Mouse (Mus musculus): ENCODE data around the gene Tbcd. TPM values are rescaled to one million over a fixed set of nuclear protein-coding genes. Genes with fewer than 3 reads are reported as not detected.
"Not testable (repeated sequence)": the region's sequence is repeated elsewhere in the genome, so short reads cannot be mapped to it uniquely, and the experiment has no call there.

Gene Tbcd
- polyA plus RNA-seq, 1 experiment from 2014 or later: 51.7 TPM

DNA sequence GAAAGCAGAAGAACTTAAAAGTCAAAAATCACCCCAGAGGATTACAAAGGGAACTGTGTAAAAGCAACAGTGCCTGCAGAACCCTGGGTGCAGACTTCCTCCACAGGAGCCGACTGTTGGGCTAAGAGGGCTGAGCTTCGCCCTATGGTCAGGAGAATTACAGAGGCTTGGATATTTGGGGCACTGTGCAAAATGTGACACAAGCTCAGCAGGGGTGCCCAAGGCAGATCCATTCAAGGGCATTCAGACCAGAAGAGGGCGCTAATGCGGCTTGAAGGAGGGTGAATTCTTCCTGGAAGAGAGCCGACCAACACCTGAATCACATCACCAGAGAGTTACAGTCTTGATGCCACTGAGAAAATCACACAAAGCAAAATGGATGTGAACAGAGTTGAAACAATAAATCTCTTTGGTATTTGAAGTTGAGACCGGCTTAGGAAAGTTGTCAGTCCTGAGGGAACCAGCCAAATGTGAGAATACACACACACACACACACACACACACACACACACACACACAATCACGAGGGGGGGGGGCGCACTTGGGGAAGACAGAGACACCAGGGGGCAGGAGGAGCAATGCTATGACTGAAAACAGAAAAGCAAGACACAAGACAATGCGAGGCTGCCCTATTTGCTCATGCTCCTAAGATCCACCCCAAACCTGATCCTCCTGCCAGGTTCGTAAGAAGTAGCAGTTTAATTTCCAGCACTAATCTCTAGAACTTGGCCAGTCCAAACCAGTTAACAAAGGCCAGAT, 201.0 kb downstream of the Tbcd start:
- DNase-seq (ENCODE audit: low spot score): peak; percentile 74

DNA sequence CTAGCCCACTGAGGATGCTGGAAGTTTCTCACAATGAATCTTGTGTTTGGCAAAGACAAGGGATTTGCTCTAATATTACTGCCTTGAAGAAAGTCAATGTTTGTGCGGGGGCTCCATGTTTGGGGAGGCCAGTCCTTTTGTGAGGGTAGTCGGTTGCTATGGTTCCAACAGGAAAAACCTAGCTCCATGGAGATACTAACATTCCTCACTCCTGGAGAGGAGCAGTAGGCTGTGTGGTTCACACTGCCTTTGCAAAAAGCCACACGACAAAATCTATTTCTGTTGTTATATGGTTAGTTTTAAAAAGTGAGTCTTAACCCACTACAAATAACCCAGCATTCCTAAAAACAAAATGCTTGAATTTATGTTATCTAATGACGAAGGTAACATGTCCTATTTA, 201.9 kb downstream of the Tbcd start:
- DNase-seq (ENCODE audit: low spot score): no peak

DNA sequence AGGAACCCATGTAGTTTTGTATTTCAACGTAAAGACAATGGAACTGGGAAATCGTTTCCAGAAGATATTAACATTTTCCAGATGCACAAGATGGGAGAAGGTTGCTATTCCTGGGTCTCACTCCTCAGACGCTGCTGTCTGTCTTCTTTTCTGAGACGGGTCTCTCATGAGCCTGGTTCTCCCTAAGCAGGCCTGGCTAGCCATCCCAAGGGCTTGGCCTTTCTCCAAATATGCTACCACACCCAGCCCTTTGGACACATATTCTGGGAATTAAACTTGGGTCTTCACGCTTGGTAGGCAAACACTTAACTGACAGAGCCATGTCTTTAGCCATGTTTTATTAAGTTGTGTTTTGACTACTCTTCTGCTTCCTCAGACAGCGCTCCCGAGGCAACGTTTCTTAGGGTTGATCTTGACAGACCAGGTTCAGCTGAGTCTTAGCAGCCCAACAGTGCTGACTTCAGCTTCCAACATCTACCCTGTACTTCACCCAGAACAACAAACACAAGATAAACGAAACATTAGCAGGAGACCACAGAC, 202.7 kb downstream of the Tbcd start:
- no peak for DNase-seq (ENCODE audit: low spot score)

DNA sequence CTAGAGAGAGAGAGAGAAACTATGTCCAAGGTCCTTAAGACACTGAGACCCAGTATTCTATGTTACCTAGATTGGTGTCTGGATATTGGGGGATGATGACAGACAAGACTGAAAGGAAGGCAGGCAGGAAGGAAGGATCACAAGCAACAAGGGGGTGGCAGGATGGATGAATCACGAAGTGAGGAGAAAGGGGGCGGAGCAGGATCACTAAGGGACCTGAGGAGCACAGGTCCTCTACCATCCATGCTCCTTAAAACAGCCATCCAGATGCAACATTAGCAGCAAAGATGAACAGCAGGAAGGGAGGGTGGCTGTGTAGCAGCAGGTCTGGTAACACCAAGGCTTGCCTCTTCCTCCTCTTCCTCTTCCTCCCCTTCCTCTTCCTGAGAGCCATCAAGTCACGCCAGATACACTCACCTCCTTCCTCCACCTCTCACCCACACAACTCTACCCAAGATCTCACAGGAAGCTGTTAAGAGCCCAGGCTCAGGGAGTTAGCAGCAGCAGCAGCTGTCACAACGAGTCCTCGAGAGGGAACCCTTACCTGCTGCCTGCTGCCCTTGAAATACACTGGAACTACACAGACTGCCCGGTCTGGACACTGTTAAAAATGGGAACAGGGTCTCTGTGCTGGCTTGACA, 203.5 kb downstream of the Tbcd start:
- DNase-seq (ENCODE audit: low spot score): peak; percentile 28

DNA sequence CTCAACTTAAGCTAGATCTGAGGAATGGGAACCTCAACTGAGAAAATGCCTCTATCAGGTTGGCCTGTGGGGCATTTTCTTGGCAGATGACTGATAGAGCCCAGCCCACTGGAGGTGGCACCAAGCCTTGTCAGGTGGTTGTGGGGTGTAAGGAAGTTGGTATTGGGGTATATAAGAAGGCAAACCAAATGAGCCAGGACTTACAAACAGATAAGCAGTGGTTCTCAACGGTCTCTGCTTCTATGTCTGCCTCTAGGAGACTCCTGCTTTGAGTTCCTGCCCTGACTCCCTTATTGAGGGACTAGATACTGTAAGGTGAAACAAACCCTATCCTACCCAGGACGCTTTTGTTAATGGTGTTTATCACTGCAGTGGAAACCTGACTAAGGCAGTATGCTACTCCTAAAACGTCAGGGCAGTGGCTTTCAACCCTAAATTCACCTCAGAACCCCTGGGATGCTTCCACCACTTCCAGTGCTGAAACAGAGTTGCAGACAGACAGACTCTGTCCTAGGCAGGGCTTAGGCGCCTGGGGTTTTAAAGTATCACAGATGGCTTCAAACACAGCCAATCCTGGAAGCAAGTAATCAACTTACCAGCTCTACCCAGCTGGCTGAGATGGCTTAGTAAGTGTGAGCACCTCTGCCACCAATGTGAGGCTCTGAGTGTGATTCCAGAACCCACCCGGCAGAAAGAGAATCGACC, 204.2 kb downstream of the Tbcd start:
- DNase-seq (ENCODE audit: low spot score): no peak

DNA sequence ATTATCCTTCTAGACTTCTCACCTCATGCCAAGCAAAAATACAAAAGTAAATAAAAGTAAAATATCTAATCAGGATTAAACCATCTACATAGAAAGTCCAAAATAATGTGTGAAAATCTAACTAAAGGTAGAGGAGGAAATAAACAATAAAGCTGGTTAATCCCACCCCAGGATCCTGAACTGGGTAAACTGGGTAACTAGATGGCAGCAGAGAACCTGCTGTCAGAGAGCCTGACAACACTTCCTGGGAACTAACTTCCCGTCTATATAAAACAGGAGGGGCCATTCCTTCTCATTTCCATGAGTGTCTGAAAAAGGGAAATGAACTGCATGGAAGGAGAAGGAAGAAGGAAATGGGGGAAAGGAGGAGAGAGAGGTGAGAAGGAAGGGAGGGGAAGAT, 206.4 kb downstream of the Tbcd start:
- no peak for DNase-seq (ENCODE audit: low spot score)

DNA sequence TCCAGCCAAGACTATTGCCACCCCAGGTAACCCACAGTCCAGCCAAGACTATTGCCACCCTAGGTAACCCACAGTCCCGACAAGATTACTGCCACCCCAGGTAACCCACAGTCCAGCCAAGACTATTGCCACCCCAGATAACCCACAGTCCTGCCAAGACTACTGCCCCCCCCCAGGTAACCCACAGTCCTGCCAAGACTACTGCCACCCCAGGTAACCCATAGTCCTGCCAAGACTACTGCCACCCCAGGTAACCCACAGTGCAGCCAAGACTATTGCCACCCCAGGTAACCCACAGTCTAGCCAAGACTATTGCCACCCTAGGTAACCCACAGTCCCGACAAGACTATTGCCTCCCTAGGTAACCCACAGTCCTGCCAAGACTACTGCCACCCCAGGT, 208.9 kb downstream of the Tbcd start:
- DNase-seq (ENCODE audit: low spot score): not testable (repeated sequence)

DNA sequence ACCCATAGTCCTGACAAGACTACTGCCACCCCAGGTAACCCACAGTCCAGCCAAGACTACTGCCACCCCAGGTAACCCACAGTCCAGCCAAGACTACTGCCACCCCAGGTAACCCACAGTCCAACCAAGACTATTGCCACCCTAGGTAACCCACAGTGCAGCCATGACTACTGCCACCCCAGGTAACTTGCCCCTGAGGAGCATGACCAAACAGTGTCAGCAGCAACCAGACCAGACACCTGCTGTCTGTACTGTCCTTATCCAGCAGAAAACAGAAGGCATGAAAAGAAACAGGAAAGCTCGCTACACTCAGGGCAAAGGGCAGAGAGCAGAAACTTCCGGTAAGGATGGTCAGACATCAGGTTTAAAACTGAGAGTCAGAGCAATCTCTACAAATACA, 209.4 kb downstream of the Tbcd start:
- DNase-seq (ENCODE audit: low spot score): no peak

Other genes with a start within 250 kb of the Tbcd start
- 3.0 and 3.3 TPM in 2 replicates for gene Hexdc, start 247.5 kb upstream of the Tbcd start, polyA plus RNA-seq (2015; fragmentation: Nextera tagmentation; extraction: Ambion mirVana)
- gene Ogfod3, start 247.2 kb upstream of the Tbcd start, polyA plus RNA-seq (2015; fragmentation: Nextera tagmentation; extraction: Ambion mirVana): 15.7 TPM in 2 replicates
- gene Cybc1, start 222.6 kb upstream of the Tbcd start, polyA plus RNA-seq (2015; fragmentation: Nextera tagmentation; extraction: Ambion mirVana): 66.9 and 68.0 TPM in 2 replicates
- gene Narf, start 214.7 kb upstream of the Tbcd start, polyA plus RNA-seq (2015; fragmentation: Nextera tagmentation; extraction: Ambion mirVana): 28.5 and 41.6 TPM in 2 replicates
- 5.2 and 7.0 TPM in 2 replicates for gene Foxk2, start 192.0 kb upstream of the Tbcd start, polyA plus RNA-seq (2015; fragmentation: Nextera tagmentation; extraction: Ambion mirVana)
- gene Wdr45b, start 97.5 kb upstream of the Tbcd start, polyA plus RNA-seq (2015; fragmentation: Nextera tagmentation; extraction: Ambion mirVana): 57.6 and 58.9 TPM in 2 replicates
- gene Rab40b, start 63.7 kb upstream of the Tbcd start, polyA plus RNA-seq (2015; fragmentation: Nextera tagmentation; extraction: Ambion mirVana): 0.64 and 1.0 TPM in 2 replicates
- gene Fn3krp, start 30.5 kb upstream of the Tbcd start, polyA plus RNA-seq (2015; fragmentation: Nextera tagmentation; extraction: Ambion mirVana): 7.4 and 7.8 TPM in 2 replicates
- gene Fn3k, start 17.0 kb upstream of the Tbcd start, polyA plus RNA-seq (2015; fragmentation: Nextera tagmentation; extraction: Ambion mirVana): 6.8 and 6.9 TPM in 2 replicates
- 1.1 TPM in 2 replicates for gene Zfp750, start 67.4 kb downstream of the Tbcd start, polyA plus RNA-seq (2015; fragmentation: Nextera tagmentation; extraction: Ambion mirVana)
- 3.7 and 4.4 TPM in 2 replicates for gene B3gntl1, start 221.2 kb downstream of the Tbcd start, polyA plus RNA-seq (2015; fragmentation: Nextera tagmentation; extraction: Ambion mirVana)
- 6.6 and 7.0 TPM in 2 replicates for gene Metrnl, start 249.6 kb downstream of the Tbcd start, polyA plus RNA-seq (2015; fragmentation: Nextera tagmentation; extraction: Ambion mirVana)